Mouse (Mus musculus): ENCODE measurements at regions not wholly inside any gene's neighbourhood (a gene's known extent, or its start where the extent isn't known, plus 50 kb on each side); places are given as distances from the start of the nearest gene placed in this dataset.

GRCm38 (mm10) chrX:68313486-68313885 lies 364.9 kb upstream of the Fmr1 start:
- intact Hi-C loops (cut with DNase I; ENCODE audit: low total_unique reads) = no loop called here
- DNase-seq = peak; percentile 26

All from gastrocnemius, postnatal 14 days (tissue).